Mouse (Mus musculus) embryonic fibroblast, embryonic 13.5 days (primary cell): ENCODE results near the gene Tor4a.

Experiments used
- CTCF ChIP-seq: IDR thresholded peaks from 2 replicates; pipeline ENCODE4 v1.5.1; 2011; ENCODE audit warnings: mild to moderate bottlenecking, control low read depth, low read length, moderate library complexity, borderline replicate concordance; ENCODE audit not compliant: insufficient read depth
- POLR2A ChIP-seq: IDR thresholded peaks from 2 replicates; pipeline ENCODE4 v1.6.1; 2011; ENCODE audit warnings: low read depth, mild to moderate bottlenecking, control low read depth, low read length, moderate library complexity

DNA sequence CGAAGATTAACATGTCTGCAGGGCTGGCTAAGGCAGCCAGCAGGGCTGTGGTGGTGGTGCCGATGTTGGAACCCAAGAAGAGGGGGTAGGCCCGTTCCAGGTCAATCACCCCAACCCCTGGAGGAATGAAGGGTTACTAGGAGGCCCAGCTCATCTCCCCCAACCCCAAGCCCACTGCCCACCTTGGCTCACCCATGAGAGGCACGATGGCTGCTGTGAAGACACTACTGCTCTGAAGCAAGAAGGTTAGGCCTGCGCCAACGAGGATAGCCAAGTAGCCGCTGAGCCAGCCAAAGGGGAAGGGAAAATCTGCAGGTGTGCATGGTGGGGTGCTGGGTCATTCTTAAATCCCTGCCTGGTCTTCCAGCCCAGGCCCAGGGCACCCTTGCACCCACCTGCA is 33.9 kb upstream of the Tor4a start:
- TF ChIP-seq CTCF (no peak), POLR2A (no peak)
